Mouse (Mus musculus) embryonic facial prominence, embryonic 14.5 days (tissue): Measurements from ENCODE around the gene Rbm10. TPM values are rescaled to one million over a fixed set of nuclear protein-coding genes. Genes with fewer than 3 reads are reported as not detected.

Experiments
- ATAC-seq: fragments of 200-750 bp; cut with Nextera tagmentation; 2 replicates; pipeline ENCODE4 v1.8.0; 2017; ENCODE audit warnings: low read depth, moderate number of reproducible peaks, moderate TSS enrichment
- DNase-seq: peaks from one replicate; pipeline ENCODE4 v3.0.0-alpha.2; 2015; ENCODE audit warnings: low spot score
- H3K27ac ChIP-seq: fragments of 300-500 bp; sonication (generic); replicated peaks from 2 replicates; pipeline ENCODE4 v1.5.1; 2014; ENCODE audit warnings: low read depth, mild to moderate bottlenecking, low read length, moderate library complexity
- H3K27me3 ChIP-seq: fragments of 300-500 bp; sonication (generic); replicated peaks from 2 replicates; pipeline ENCODE4 v1.6.1; 2014; ENCODE audit warnings: low read length; ENCODE audit not compliant: control insufficient read depth, insufficient read depth
- H3K36me3 ChIP-seq: fragments of 300-500 bp; sonication (generic); 2 replicates; pipeline ENCODE4 v1.6.1; 2014; ENCODE audit warnings: low read length, mixed read lengths; ENCODE audit not compliant: control insufficient read depth, insufficient read depth
- H3K4me1 ChIP-seq: fragments of 300-500 bp; sonication (generic); 2 replicates; pipeline ENCODE4 v1.6.1; 2014; ENCODE audit warnings: antibody characterized with exemption, low read length; ENCODE audit not compliant: control insufficient read depth, insufficient read depth
- H3K4me2 ChIP-seq: fragments of 300-500 bp; sonication (generic); 2 replicates; pipeline ENCODE4 v1.6.1; 2014; ENCODE audit warnings: low read depth, mild to moderate bottlenecking, low read length, moderate library complexity, mixed read lengths
- H3K4me3 ChIP-seq: fragments of 300-500 bp; sonication (generic); 2 replicates; pipeline ENCODE4 v1.5.1; 2014; ENCODE audit warnings: low read depth, mild to moderate bottlenecking, low read length
- H3K9ac ChIP-seq: fragments of 300-500 bp; sonication (generic); 2 replicates; pipeline ENCODE4 v1.6.1; 2014; ENCODE audit warnings: low read depth, mild to moderate bottlenecking, low read length, moderate library complexity, mixed read lengths
- H3K9me3 ChIP-seq: fragments of 300-500 bp; sonication (generic); 2 replicates; pipeline ENCODE4 v1.6.1; 2016; ENCODE audit warnings: low read length; ENCODE audit not compliant: control insufficient read depth
- WGBS: fragments of 180-500 bp; shearing (Covaris S2); extraction: QIAGEN DNeasy Blood & Tissue Kit; methylation state at CpG from one replicate; pipeline ENCODE4 v1.1.7; 2014; 5-methylcytosine and 5-hydroxymethylcytosine counted together
- polyA plus RNA-seq: library from polyadenylated mRNA; unstranded; fragments of >200 nt; fragmentation: Nextera tagmentation; extraction: Ambion mirVana; gene quantifications from 2 replicates; pipeline ENCODE4 v1.2.1, GENCODE M21; 2014

Rbm10 gene
- polyA plus RNA-seq, 1 experiment from 2014 or later = 43.5 TPM

DNA sequence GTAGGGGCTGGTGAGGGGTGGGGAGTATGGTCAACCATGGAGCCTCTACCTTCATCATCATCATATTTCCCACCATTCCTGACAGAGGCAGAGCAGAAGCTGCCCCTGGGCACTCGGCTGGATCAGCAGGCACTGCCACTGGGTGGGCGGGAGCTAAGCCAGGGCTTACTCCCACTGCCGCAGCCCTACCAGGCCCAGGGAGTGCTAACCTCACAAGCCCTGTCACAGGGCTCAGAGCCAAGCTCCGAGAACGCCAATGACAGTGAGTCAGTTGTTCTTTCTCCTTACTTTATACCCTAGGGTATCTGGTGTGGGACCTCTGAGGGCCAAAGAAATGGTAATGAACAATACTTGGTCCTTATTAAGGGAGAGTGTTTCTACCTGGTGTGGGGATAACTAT is 27.5 kb downstream of the Rbm10 start:
- Histone ChIP-seq H3K4me1 (no peaks in the 10 kb centered on the region), H3K9me3 (no peaks in the 10 kb centered on the region), H3K9ac (no peak overlapping the region), H3K27ac (no peak overlapping the region), H3K4me3 (no peak overlapping the region), H3K4me2 (no peak overlapping the region), H3K36me3 (peaks cover 30% of the 10 kb centered on the region; the same call in 1 of the 2 replicates), H3K27me3 (no peaks in the 10 kb centered on the region)
- DNase-seq = no peak
- WGBS = 86% methylated on average over 4 of the region's 5 CpGs
- ATAC-seq = no peak

DNA sequence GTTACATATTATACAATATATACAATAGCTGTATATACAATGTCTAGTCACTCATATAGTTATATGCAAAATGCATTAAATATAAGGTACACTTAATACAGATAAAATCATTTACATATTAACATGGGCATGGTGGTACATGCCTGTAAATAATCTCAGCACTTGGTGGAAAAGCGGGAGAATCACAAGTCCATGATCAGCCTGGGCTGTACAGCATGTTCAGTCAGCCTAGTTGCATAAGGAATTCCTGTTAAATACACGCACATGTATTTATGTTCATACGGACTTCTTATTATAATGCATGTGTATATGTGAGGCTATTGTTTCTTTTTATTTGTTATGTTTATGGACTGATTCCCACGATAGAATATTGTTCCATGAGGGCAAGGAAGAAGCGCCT is 40.3 kb downstream of the Rbm10 start:
- Histone ChIP-seq H3K9ac (no peak overlapping the region), H3K4me3 (peak overlapping the region; percentile 48), H3K36me3 (no peaks in the 10 kb centered on the region), H3K27ac (no peak overlapping the region), H3K9me3 (no peaks in the 10 kb centered on the region), H3K4me2 (peak overlapping the region; percentile 71), H3K4me1 (no peaks in the 10 kb centered on the region), H3K27me3 (no peaks in the 10 kb centered on the region)
- ATAC-seq = no peak
- no peak for DNase-seq
- WGBS = 32% methylated on average over 5 of the region's 5 CpGs

DNA sequence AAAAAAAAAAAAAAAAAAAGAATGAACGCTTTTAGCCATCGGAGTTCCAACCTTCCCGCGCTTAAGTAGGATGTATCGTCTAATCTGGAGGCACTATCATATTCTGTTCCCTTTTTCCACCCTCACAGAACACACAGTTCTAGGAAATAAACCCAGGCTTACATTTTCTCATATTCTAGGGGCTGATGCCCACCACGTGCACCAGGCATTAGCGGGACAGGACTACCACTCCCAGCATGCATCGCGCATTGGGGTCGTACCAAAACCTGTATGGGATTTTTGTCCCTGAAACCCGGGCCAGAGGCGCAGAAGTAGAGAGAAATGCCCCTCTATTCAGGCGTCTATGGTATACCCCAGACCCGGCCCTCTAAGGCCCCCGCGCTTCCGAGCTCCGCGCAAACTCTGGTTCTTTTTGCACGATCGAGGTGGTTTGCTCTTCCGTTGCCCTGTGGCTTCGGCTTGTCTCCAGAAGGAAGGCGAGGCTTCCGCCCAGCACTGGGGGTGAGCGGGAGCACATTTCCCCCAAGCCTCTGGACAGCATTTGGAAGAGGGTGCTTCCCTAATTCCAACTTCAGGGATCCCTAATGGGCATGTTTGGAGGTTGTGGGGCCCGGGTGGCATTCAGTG is 40.8 kb downstream of the Rbm10 start, which contains the start of gene Uba1:
Gene Uba1, plus strand, starts transcription at position 301 of the 627 bp plus-strand sequence.
- 25% methylated on average over 26 of the region's 27 CpGs for WGBS
- H3K4me2 ChIP-seq = peak within 1 kb of the TSS; percentile 71
- peak within 1 kb of the TSS; percentile 48 for H3K4me3 ChIP-seq
- peak within 1 kb of the TSS; percentile 71 for H3K27ac ChIP-seq
- ATAC-seq (peak; percentile 90), DNase-seq (peak; percentile 95)
- peak within 1 kb of the TSS; percentile 61 for H3K9ac ChIP-seq
- H3K27me3 ChIP-seq = no peaks in the 10 kb centered on the region
- no peaks in the 10 kb centered on the region for H3K36me3 ChIP-seq
- H3K4me1 ChIP-seq = no peaks in the 10 kb centered on the region
- no peaks in the 10 kb centered on the region for H3K9me3 ChIP-seq

GRCm38 (mm10) chrX:20658891-20659406 is 41.6 kb downstream of the Rbm10 start:
- ATAC-seq = peak; percentile 3; the same call in 1 of the 2 replicates
- Histone ChIP-seq H3K9ac (peak overlapping the region; percentile 61), H3K4me3 (peak overlapping the region; percentile 48), H3K4me2 (peak overlapping the region; percentile 71), H3K36me3 (no peaks in the 10 kb centered on the region), H3K9me3 (no peaks in the 10 kb centered on the region), H3K27me3 (no peaks in the 10 kb centered on the region), H3K27ac (no peak overlapping the region), H3K4me1 (no peaks in the 10 kb centered on the region)
- no peak for DNase-seq
- 18% methylated on average over 23 of the region's 24 CpGs for WGBS

GRCm38 (mm10) chrX:20662317-20662715 is 45.0 kb downstream of the Rbm10 start:
- Histone ChIP-seq H3K27ac (no peak overlapping the region), H3K36me3 (0 out of 2 replicates have a peak, but pooled peaks cover 1% of the 10 kb centered on the region), H3K4me3 (no peak overlapping the region), H3K4me2 (peak overlapping the region; percentile 4; the same call in 1 of the 2 replicates), H3K9ac (no peak overlapping the region), H3K9me3 (no peaks in the 10 kb centered on the region), H3K27me3 (no peaks in the 10 kb centered on the region), H3K4me1 (no peaks in the 10 kb centered on the region)
- WGBS = 27% methylated on average over 5 of the region's 5 CpGs
- peak; percentile 1 for DNase-seq
- peak; percentile 12 for ATAC-seq

DNA sequence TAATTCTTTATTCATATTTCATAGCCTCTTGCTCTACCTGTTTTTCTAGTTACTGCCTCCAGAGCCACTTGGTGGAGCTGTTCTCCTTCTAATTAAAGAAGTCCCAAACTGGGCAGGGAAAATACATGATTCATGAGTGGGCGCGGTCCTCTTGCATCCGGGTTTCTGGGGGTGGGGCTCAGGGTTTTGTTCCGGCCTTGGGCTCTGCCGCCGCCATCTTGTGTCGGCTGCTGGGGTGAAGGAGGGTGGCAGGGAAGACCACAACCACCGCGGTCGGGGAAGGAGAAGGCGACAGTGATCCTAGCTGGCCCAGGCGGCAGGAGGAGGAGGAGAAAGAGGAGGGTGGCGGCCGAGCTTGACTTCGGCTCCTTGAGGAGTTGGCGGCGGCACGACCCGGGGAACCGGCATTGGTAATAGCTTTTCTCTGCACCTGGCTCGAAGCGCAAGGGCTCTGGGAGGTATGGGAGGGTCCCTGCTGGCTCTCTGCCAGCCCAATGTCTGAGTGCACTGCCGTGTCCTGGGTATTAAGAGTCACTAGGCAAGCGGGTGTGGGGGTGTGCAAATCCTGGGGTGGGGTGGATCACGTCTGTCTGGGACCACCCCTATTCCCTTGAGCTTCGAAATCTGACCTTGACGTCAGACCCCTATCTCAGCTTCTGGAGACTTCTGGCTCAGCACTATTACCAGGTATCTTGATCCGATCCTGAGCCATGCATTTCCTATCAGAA is 45.6 kb downstream of the Rbm10 start:
- Histone ChIP-seq H3K4me3 (peak overlapping the region; percentile 58), H3K27ac (peak overlapping the region; percentile 79), H3K9ac (peak overlapping the region; percentile 76), H3K4me2 (peak overlapping the region; percentile 61), H3K9me3 (no peaks in the 10 kb centered on the region), H3K4me1 (no peaks in the 10 kb centered on the region), H3K36me3 (0 out of 2 replicates have a peak, but pooled peaks cover 7% of the 10 kb centered on the region), H3K27me3 (no peaks in the 10 kb centered on the region)
- ATAC-seq (peak; percentile 92), DNase-seq (peak; percentile 97)
- 25% methylated on average over 22 of the region's 28 CpGs for WGBS

- ATAC-seq (no peak), DNase-seq (peak; percentile 21)
- Histone ChIP-seq H3K27me3 (no peaks in the 10 kb centered on the region), H3K4me2 (peak overlapping the region; percentile 61), H3K9me3 (no peaks in the 10 kb centered on the region), H3K27ac (0 out of 2 replicates have a peak overlapping the region, but pooled peaks have one; percentile 33), H3K4me3 (peak overlapping the region; percentile 58), H3K9ac (peak overlapping the region; percentile 76), H3K36me3 (peaks cover 12% of the 10 kb centered on the region; the same call in 1 of the 2 replicates), H3K4me1 (no peaks in the 10 kb centered on the region)
- WGBS = 23% methylated on average over 9 of the region's 9 CpGs
Measured at GRCm38 (mm10) chrX:20663444-20663790, 46.1 kb downstream of the Rbm10 start.

DNA sequence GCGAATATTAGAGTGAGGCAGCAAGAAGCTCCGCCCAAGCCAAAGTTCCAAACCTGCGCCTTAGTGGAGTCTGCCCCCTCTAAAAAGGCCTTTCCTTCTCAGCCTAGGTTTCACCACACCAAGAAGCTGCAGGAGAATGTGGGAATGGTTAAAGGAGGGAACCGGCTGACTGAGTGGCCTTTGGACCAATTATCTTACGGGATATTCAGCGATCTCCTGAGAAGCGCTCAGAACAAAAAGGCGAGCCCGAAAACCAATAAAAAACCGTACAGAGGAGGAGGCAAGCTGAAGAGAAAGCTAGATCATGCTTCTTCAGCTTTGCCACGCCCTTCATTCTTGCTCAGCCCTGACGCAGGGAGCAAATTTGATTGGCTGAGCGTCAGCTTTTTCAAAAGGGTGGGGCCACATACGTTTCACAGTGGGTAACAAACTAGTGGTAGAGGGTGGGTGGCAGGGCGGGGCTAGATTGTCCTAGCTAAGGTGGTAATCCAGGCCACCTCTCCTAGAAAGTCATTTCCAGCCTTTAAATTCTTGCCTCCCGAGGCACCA is 70.3 kb downstream of the Rbm10 start, which contains the start of gene Cdk16:
Gene Cdk16, plus strand, starts transcription at position 436 of the 549 bp plus-strand sequence.
- DNase-seq (peak; percentile 97), ATAC-seq (peak; percentile 93)
- peak within 1 kb of the TSS; percentile 91 for H3K9ac ChIP-seq
- peaks cover 3% of the 10 kb centered on the region; the same call in 1 of the 2 replicates for H3K36me3 ChIP-seq
- H3K4me1 ChIP-seq = no peaks in the 10 kb centered on the region
- H3K27ac ChIP-seq = peak within 1 kb of the TSS; percentile 95
- H3K27me3 ChIP-seq = no peaks in the 10 kb centered on the region
- peak within 1 kb of the TSS; percentile 71 for H3K4me3 ChIP-seq
- no peaks in the 10 kb centered on the region for H3K9me3 ChIP-seq
- H3K4me2 ChIP-seq = peak within 1 kb of the TSS; percentile 66
- WGBS = 22% methylated on average over 16 of the region's 16 CpGs
